Mouse (Mus musculus): ENCODE measurements around the gene Sytl2. TPM values are rescaled to one million over a fixed set of nuclear protein-coding genes. Genes with fewer than 3 reads are reported as not detected.

Gene Sytl2
- polyA plus RNA-seq, 1 experiment from 2014 or later = 24.6 TPM

DNA sequence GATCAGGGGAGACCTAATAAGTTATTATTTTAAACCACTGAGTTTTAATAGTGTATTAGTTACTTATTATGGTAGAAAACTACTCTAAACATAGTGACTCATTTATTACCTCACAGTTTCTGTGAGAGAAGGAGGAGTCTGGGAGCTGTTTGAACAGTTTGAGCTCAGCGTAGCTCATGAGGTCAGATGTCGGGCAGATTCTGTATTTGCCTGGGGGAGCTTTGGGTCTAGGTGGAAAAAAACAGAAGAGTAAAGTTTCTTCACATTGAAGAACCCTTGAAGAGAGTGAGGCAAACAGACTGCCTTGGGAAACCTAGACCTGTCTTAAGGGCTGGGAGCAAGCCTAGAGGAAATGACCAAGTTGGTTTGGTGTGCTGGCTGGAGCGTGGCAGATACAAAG lies 24.8 kb upstream of the Sytl2 start:
- WGBS = 52% methylated on average over 3 of the region's 3 CpGs
- no peak overlapping the region for H3K9ac ChIP-seq (ENCODE audit: low read length)
- no peak for ATAC-seq (ENCODE audit: insufficient read depth, low FRiP score)
- H3K27ac ChIP-seq (ENCODE audit: low read length) = no peak overlapping the region
- H3K4me1 ChIP-seq (ENCODE audit: control insufficient read depth, insufficient read depth, low read length) = no peaks in the 10 kb centered on the region
- no peak overlapping the region for H3K4me3 ChIP-seq (replicated peaks; ENCODE audit: low read length)
- H3K36me3 ChIP-seq (ENCODE audit: control insufficient read depth, insufficient read depth, low read length) = no peaks in the 10 kb centered on the region
- no peaks in the 10 kb centered on the region for H3K27me3 ChIP-seq (ENCODE audit: control insufficient read depth, insufficient read depth, low read length)
- H3K9me3 ChIP-seq (replicated peaks; ENCODE audit: control insufficient read depth, low read length) = no peaks in the 10 kb centered on the region
- no peak overlapping the region for H3K4me2 ChIP-seq (ENCODE audit: low read depth, low read length)

DNA sequence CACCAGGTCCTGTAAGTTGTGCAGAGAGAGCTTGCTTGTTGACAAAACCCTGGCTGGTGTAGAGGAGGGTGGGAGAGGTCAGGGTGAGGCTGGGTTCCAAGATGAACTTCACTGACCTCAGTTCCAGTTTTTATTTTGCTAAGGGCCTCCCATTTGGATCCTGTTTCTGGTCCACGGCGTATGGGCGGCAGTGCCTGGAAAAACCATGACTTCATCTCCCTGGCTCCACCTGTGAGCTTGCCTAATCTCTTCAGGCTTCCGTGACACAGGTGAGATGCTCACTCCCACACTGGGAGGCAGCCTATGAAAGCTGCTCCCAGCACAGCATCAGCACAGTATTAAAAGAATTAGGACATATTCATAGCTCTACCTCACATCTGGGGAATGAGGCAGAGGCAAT lies 24.3 kb upstream of the Sytl2 start:
- H3K27me3 ChIP-seq (ENCODE audit: control insufficient read depth, insufficient read depth, low read length) = no peaks in the 10 kb centered on the region
- H3K9me3 ChIP-seq (replicated peaks; ENCODE audit: control insufficient read depth, low read length) = no peaks in the 10 kb centered on the region
- no peaks in the 10 kb centered on the region for H3K4me1 ChIP-seq (ENCODE audit: control insufficient read depth, insufficient read depth, low read length)
- 52% methylated on average over 4 of the region's 4 CpGs for WGBS
- no peak overlapping the region for H3K4me3 ChIP-seq (replicated peaks; ENCODE audit: low read length)
- no peak overlapping the region for H3K9ac ChIP-seq (ENCODE audit: low read length)
- no peaks in the 10 kb centered on the region for H3K36me3 ChIP-seq (ENCODE audit: control insufficient read depth, insufficient read depth, low read length)
- 0 out of 2 replicates have a peak, but pooled peaks have one; percentile 22 for ATAC-seq (ENCODE audit: insufficient read depth, low FRiP score)
- no peak overlapping the region for H3K4me2 ChIP-seq (ENCODE audit: low read depth, low read length)
- no peak overlapping the region for H3K27ac ChIP-seq (ENCODE audit: low read length)

DNA sequence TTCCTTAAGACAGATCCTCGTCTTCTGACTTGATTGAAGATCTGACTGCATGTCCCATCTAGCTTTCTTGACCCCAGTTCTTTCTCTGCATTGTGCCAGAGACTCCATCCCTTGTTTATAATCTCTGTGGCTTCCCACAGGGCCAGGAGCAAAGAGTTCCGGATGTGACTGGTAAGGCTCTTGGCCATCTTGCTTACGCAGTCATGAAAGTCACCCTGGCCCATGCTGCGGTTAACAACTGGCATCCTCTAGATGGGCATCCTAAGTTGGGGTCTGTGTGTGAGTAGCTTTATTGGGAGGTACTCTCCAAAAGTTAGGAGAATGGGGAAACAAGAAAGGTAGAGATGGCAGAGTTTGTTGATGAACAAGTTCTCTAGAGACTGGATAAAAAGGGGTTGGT lies 22.9 kb upstream of the Sytl2 start:
- no peaks in the 10 kb centered on the region for H3K27me3 ChIP-seq (ENCODE audit: control insufficient read depth, insufficient read depth, low read length)
- no peak overlapping the region for H3K27ac ChIP-seq (ENCODE audit: low read length)
- no peak for ATAC-seq (ENCODE audit: insufficient read depth, low FRiP score)
- no peaks in the 10 kb centered on the region for H3K4me1 ChIP-seq (ENCODE audit: control insufficient read depth, insufficient read depth, low read length)
- 91% methylated on average over 4 of the region's 4 CpGs for WGBS
- no peak overlapping the region for H3K4me2 ChIP-seq (ENCODE audit: low read depth, low read length)
- no peak overlapping the region for H3K9ac ChIP-seq (ENCODE audit: low read length)
- no peaks in the 10 kb centered on the region for H3K36me3 ChIP-seq (ENCODE audit: control insufficient read depth, insufficient read depth, low read length)
- H3K9me3 ChIP-seq (replicated peaks; ENCODE audit: control insufficient read depth, low read length) = no peaks in the 10 kb centered on the region
- H3K4me3 ChIP-seq (replicated peaks; ENCODE audit: low read length) = no peak overlapping the region

DNA sequence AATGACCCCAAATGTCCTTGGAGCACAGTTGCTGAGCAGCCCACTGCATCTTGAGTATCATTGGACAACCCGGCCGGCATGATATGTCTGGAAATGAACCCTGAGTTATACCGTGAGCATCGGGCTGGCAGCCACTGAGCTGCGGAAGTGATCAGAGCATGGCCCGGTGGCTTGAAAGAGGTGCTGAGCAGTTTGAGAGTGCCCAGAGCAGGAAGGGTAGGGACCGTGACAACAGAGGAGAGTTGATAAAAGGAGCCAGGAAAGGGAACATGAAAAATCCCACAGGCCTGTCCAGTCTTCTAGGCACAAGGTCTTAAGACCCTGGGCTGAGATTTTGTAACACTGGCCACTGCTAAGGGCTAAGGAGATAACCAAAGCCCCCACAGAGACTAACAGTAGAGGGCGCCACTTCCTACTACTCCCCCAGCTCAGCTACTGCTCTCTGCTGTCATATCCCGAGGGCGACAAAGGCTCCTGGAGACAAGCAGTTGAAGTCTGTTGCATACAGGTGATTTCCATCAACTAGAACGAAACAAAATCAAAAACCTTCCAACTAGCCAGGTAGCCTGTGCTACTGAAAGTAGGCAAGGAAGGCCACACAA lies 21.7 kb upstream of the Sytl2 start:
- peaks cover 7% of the 10 kb centered on the region for H3K4me1 ChIP-seq (ENCODE audit: control insufficient read depth, insufficient read depth, low read length)
- H3K27me3 ChIP-seq (ENCODE audit: control insufficient read depth, insufficient read depth, low read length) = no peaks in the 10 kb centered on the region
- H3K9ac ChIP-seq (ENCODE audit: low read length) = no peak overlapping the region
- H3K27ac ChIP-seq (ENCODE audit: low read length) = no peak overlapping the region
- no peaks in the 10 kb centered on the region for H3K36me3 ChIP-seq (ENCODE audit: control insufficient read depth, insufficient read depth, low read length)
- no peak overlapping the region for H3K4me2 ChIP-seq (ENCODE audit: low read depth, low read length)
- H3K9me3 ChIP-seq (replicated peaks; ENCODE audit: control insufficient read depth, low read length) = no peaks in the 10 kb centered on the region
- WGBS = 72% methylated on average over 11 of the region's 11 CpGs
- ATAC-seq (ENCODE audit: insufficient read depth, low FRiP score) = no peak
- no peak overlapping the region for H3K4me3 ChIP-seq (replicated peaks; ENCODE audit: low read length)

- Histone ChIP-seq H3K9ac (ENCODE audit: low read length) (no peak overlapping the region), H3K4me2 (ENCODE audit: low read depth, low read length) (no peak overlapping the region), H3K4me3 (replicated peaks; ENCODE audit: low read length) (no peak overlapping the region), H3K4me1 (ENCODE audit: control insufficient read depth, insufficient read depth, low read length) (peaks cover 7% of the 10 kb centered on the region), H3K27me3 (ENCODE audit: control insufficient read depth, insufficient read depth, low read length) (no peaks in the 10 kb centered on the region), H3K36me3 (ENCODE audit: control insufficient read depth, insufficient read depth, low read length) (no peaks in the 10 kb centered on the region), H3K9me3 (replicated peaks; ENCODE audit: control insufficient read depth, low read length) (no peaks in the 10 kb centered on the region), H3K27ac (ENCODE audit: low read length) (no peak overlapping the region)
- ATAC-seq (ENCODE audit: insufficient read depth, low FRiP score) = no peak
- 51% methylated on average over 8 of the region's 8 CpGs for WGBS
Measured at GRCm38 (mm10) chr7:90280878-90281277, 21.2 kb upstream of the Sytl2 start.

DNA sequence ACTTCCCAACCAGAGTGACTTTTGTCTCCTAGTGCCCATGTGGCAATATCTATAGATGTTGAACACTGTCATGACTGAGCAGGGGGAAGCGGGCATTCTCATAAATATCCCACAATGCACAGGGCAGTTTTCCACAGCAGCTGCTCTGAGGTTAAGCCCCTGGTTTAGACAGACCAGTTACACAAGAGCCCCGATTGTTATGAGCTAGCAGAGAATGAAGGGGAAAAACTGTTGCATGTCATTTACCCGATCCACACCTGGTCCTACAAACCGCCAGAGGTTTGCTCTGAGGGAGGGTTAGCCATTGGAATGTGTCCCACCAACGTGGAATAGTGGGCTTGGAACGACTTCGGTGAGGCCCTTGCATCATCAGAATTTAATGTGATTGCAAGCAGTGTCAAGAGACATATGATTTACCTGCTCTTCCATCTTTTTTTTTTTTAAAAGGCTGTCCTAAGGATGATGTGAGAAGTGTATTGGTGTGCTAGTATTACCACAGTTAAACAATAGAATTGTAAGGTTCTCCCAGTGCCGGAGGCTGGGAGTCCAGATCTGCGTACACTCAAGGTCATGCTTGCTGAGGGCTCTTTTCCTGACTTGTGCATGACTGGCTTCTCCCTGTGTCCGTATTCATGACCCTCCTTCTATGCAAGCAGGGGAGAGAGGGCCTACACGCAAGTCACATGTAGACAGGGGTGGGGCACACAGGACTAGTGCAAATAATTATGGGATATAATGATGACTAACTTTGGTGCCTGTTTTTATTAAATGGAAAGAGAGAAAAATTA lies 20.1 kb upstream of the Sytl2 start:
- H3K9me3 ChIP-seq (replicated peaks; ENCODE audit: control insufficient read depth, low read length) = no peaks in the 10 kb centered on the region
- H3K4me3 ChIP-seq (replicated peaks; ENCODE audit: low read length) = no peak overlapping the region
- no peak overlapping the region for H3K9ac ChIP-seq (ENCODE audit: low read length)
- H3K36me3 ChIP-seq (ENCODE audit: control insufficient read depth, insufficient read depth, low read length) = no peaks in the 10 kb centered on the region
- H3K27ac ChIP-seq (ENCODE audit: low read length) = no peak overlapping the region
- no peak overlapping the region for H3K4me2 ChIP-seq (ENCODE audit: low read depth, low read length)
- WGBS = 54% methylated on average over 11 of the region's 11 CpGs
- no peak for ATAC-seq (ENCODE audit: insufficient read depth, low FRiP score)
- H3K4me1 ChIP-seq (ENCODE audit: control insufficient read depth, insufficient read depth, low read length) = peaks cover 7% of the 10 kb centered on the region
- no peaks in the 10 kb centered on the region for H3K27me3 ChIP-seq (ENCODE audit: control insufficient read depth, insufficient read depth, low read length)

- H3K27ac ChIP-seq (ENCODE audit: low read length) = no peak overlapping the region
Measured at GRCm38 (mm10) chr7:90282786-90283185, 19.3 kb upstream of the Sytl2 start.

DNA sequence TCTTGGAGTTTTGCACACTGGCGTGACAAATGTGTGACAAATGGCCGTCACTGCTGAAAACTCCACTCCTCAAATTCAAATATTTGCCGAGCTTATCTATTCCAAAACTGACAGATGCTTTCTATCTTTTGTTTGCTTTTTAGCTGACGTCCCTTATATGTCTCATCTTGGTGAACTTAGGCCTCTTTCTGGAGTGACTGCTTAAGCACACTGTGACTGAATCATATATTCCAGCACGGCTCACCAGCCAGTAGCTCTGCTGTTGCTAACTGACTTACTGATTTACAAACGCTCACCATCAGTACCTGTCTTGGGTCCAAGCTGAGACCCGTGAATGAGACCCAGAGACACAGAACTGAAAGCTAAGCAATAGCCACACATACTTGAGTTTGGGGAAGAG lies 17.3 kb upstream of the Sytl2 start:
- 31% methylated on average over 7 of the region's 7 CpGs for WGBS
- H3K27ac ChIP-seq (ENCODE audit: low read length) = peak overlapping the region; percentile 66
- no peaks in the 10 kb centered on the region for H3K9me3 ChIP-seq (replicated peaks; ENCODE audit: control insufficient read depth, low read length)
- H3K4me2 ChIP-seq (ENCODE audit: low read depth, low read length) = peak overlapping the region; percentile 18; the same call in 1 of the 2 replicates
- no peak overlapping the region for H3K9ac ChIP-seq (ENCODE audit: low read length)
- H3K4me1 ChIP-seq (ENCODE audit: control insufficient read depth, insufficient read depth, low read length) = peaks cover 7% of the 10 kb centered on the region
- 0 out of 2 replicates have a peak overlapping the region, but pooled peaks have one; percentile 10 for H3K4me3 ChIP-seq (replicated peaks; ENCODE audit: low read length)
- no peak; the same call in 1 of the 2 replicates for ATAC-seq (ENCODE audit: insufficient read depth, low FRiP score)
- no peaks in the 10 kb centered on the region for H3K27me3 ChIP-seq (ENCODE audit: control insufficient read depth, insufficient read depth, low read length)
- H3K36me3 ChIP-seq (ENCODE audit: control insufficient read depth, insufficient read depth, low read length) = no peaks in the 10 kb centered on the region

More at GRCm38 (mm10) chr7:90282786-90283185, 19.3 kb upstream of the Sytl2 start:
- Histone ChIP-seq H3K9ac (ENCODE audit: low read length) (no peak overlapping the region), H3K36me3 (ENCODE audit: control insufficient read depth, insufficient read depth, low read length) (no peaks in the 10 kb centered on the region), H3K9me3 (replicated peaks; ENCODE audit: control insufficient read depth, low read length) (no peaks in the 10 kb centered on the region), H3K27me3 (ENCODE audit: control insufficient read depth, insufficient read depth, low read length) (no peaks in the 10 kb centered on the region), H3K4me2 (ENCODE audit: low read depth, low read length) (no peak overlapping the region), H3K4me3 (replicated peaks; ENCODE audit: low read length) (no peak overlapping the region), H3K4me1 (ENCODE audit: control insufficient read depth, insufficient read depth, low read length) (peaks cover 7% of the 10 kb centered on the region)
- ATAC-seq (ENCODE audit: insufficient read depth, low FRiP score) = no peak
- WGBS = 79% methylated on average over 1 of the region's 1 CpGs

DNA sequence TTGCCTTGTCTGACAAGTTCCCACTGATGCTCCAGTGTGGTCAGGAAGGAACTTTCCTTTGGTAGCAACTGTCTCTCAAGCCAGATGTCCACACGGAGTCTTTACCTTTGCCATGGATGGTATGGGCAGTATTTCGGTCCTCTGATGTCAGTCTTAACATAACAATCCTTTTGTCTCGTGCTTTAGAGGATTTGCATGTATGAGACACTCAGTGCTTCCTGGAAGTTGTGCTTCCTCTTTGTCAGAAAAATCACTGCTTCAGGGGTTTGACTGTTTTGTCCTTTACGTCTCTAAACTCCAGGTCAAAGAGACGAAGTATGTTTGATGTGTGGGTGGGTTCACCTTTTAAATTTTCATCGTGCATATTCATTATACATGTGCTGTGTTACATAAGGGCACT lies 10.2 kb upstream of the Sytl2 start:
- no peaks in the 10 kb centered on the region for H3K27me3 ChIP-seq (ENCODE audit: control insufficient read depth, insufficient read depth, low read length)
- H3K9me3 ChIP-seq (replicated peaks; ENCODE audit: control insufficient read depth, low read length) = no peaks in the 10 kb centered on the region
- ATAC-seq (ENCODE audit: insufficient read depth, low FRiP score) = no peak
- no peak overlapping the region for H3K4me3 ChIP-seq (replicated peaks; ENCODE audit: low read length)
- no peaks in the 10 kb centered on the region for H3K36me3 ChIP-seq (ENCODE audit: control insufficient read depth, insufficient read depth, low read length)
- H3K4me1 ChIP-seq (ENCODE audit: control insufficient read depth, insufficient read depth, low read length) = no peaks in the 10 kb centered on the region
- no peak overlapping the region for H3K27ac ChIP-seq (ENCODE audit: low read length)
- no peak overlapping the region for H3K4me2 ChIP-seq (ENCODE audit: low read depth, low read length)
- no peak overlapping the region for H3K9ac ChIP-seq (ENCODE audit: low read length)
- WGBS = 81% methylated on average over 6 of the region's 6 CpGs

Data from stomach, embryonic 16.5 days (tissue).